Mouse (Mus musculus): ENCODE data around the gene Tmem129.

DNA sequence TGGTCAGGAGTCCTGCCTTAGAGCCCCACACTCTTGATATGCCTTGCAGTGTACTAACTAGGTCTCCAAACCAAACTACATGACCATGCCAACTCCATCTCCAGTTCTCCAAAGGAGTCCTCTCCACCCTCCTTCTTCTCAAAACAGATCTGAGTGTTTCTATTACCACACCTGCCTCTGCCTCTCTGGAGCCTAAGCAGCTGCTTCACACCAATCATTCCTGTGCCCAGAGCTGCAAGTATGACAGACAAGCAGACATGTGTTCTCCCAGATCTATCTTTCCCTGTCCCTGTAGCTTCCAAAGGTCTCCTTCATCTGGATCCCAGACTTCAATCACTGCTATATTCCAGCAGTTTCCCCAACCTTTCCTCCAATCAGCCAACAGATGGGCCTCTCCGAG is 1.5 kb downstream of the Tmem129 start:
- TF ChIP-seq POLR2A (IDR thresholded peaks at IDR 0.05; ENCODE audit: extremely low read depth, insufficient read depth, low read length) (no peak), CTCF (IDR thresholded peaks at IDR 0.05; ENCODE audit: low read depth, low read length) (no peak)
